Mouse (Mus musculus): ENCODE measurements around the gene Rnf25.

Rnf25 gene

DNA sequence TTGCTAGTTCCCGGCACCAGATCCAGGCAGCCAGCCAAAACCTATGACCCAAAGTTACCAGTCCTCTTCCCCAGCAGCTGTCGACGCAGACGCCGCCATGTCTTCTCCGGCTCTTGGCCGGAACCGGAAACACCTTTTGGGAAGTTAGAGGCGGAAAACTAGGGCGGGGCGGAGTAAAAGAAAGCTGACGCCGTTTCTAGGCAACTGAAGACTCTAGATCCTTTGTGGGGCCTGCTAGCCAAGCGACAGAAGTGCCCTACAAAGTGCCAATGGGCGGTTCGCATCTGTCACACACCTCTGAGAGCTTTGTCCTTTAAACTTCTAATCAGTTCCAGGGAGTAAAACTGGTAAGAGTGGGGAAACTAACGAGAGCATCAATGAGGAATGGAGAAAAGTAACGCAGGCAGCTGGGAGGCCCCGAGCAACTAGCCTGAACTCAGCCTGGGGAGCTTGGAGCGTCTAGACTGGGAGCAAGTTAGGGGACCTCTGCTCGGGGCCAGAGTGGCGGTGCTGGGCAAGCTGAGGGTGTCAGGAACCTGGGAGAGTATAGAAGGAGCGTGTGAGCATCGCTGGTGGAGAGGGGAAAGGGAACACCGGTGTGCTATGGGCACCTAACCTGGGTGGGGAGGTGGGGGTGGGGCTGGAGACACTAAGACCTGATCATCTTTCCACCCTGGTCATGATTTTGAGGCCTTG is at the start of gene Rnf25, which contains the start of gene Stk36:
TSS of gene Rnf25 (minus strand) at position 131 of the 696 bp plus-strand sequence.
TSS of gene Stk36 (plus strand) at position 179 of the 696 bp plus-strand sequence.
- peak; percentile 84 for DNase-seq (ENCODE audit: low spot score)

DNA sequence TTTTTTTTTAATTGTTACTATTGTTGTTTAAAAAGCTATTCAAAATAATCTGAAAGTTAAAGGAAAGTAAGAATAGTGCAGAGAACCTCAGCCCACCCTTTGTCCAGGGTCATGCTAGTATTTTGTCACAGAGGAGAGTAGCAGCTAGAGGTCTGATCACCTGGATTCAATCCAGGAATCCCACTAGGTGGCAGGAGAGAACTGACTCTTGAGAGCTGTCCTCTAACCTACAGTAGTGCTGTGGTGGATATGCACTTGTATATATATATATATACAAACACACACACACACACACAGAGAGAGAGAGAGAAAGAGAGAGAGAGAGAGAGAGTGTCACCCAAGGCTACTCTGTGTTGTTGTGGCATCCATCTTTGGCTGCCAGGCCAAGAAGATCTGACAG is 42.7 kb upstream of the Rnf25 start:
- DNase-seq (ENCODE audit: low spot score) = peak; percentile 28

DNA sequence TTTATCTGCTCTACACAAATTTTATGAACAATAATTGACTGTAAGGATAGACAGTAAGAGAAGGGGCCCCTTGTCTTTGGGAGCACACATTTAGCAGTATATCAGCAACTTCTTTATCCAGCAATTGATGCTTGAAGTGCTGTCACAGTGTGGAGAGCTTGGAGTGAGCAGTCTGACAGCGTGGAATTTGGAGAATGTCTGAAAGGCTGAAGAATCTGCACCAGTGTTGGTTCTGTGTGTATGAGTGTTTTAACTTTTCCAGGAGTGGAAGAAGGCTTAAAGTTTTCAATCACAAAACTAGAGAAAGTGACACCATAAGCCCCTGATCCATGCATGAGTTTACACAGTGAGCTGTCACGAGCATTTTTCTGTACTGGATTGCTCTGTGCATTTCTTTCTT is 42.3 kb upstream of the Rnf25 start:
- DNase-seq (ENCODE audit: low spot score) = no peak

DNA sequence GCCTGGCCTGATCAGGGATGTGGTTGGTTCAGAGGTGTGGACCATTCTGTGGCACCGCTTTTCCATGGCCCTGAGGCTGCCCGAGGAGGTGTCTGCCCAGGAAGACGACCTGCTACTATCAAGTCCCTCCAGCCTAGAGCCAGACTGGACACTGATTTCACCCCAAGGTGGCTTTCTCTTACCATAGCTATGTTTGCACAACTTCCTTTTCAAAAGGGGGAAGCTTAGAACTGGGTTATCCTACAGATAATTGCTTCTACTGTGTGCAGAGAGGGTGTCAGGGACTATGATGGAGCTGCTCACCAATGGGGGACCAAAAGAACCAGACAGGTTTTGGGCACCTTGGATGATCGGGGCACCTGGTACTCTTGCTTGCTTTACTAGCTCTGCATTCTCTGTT is 31.5 kb upstream of the Rnf25 start:
- DNase-seq (ENCODE audit: low spot score) = no peak

DNA sequence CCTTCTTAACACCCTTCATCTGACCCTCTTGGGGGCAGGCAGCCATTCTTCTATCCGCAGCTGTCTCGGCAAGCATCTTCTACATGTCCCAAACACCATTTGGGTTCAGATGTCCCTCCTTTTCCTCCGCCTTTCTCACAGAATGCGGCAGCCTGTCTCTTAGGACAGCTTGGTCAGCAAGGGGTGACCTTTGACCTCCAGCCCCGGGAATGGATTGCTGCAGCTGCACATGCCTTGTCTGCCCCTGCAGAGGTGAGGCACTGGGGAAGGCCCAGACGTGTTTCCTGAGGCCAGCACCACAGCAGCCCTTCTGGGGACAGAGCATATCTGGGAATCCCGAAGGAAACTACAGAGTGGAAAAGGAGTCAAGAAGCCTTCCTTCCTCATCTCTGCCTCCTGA is 26.8 kb upstream of the Rnf25 start:
- peak; percentile 74 for DNase-seq (ENCODE audit: low spot score)

DNA sequence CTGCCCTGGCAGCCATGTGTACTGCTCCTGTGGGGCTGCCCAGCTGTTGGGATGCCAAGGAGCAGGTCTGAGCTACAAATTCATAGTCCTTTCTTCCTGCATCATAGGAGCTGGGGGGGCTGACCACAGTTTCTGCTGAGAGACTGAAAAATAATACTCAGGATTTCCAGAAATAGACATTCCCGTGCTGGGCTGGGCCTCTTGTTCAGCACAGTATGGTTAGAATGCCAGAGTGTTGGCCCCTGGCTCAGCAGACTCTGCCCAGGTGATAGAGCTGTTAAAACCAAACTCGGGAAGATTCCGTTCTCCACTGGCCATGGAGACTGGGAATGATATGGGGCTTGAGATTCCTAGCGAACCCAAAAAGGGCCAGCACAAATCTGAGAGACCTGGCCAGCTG is 24.9 kb upstream of the Rnf25 start:
- no peak for DNase-seq (ENCODE audit: low spot score)

DNA sequence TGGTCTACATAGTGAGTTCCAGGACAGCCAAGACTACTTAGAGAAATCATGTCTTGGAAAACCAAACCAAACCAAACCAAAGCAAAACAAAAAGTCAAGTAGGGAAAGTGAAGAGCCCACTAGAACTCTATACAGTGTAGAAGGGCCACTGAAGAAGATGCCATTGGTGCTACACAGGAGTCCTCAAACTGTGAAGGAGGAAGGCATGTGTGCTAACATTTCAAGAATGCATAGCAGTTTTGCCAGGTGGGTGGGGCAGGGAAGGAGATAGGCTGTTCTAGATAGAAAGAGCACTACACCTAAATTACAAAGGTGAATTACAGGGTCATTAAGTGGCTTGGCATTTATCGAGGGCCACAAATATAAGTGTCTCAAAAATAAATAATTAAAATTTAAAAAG is 23.0 kb upstream of the Rnf25 start:
- DNase-seq (ENCODE audit: low spot score) = no peak

DNA sequence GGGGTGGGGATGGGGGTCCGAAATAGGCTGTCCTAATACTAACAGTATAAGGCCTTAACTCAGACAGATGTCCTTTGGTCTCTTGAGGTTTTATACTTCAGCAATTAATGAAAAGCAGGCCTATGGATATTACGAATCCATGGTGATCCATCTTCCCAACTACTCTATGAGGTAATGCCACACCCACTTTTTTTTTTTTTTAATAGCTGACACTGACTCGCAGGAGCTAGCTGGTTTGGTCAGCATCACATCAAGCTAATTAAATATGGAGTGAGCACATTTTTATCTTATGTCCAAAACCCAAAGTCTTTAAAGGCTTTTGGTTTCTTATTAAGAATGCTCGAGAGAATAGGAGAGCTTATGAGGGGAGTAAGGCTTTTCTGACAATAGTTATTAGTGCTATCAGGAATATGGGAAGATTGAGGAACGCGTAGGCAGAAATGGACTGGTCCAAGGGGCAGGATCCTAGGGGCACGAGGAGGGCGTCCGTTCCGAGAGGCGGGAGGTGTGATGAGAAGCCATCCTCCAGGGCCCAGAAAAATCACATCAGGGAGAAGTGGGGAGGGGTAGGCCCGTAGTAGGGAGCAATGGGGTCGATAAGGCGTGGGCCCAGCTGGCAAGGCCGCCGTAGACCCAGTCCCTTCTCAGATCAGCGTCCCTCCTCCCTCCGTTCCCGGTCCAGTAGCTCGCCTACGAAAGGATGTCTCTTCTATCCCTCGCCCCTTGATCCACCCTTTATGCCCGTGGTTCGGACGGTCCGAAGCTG is 513 bp downstream of the Rnf25 start:
- DNase-seq (ENCODE audit: low spot score) = no peak

DNA sequence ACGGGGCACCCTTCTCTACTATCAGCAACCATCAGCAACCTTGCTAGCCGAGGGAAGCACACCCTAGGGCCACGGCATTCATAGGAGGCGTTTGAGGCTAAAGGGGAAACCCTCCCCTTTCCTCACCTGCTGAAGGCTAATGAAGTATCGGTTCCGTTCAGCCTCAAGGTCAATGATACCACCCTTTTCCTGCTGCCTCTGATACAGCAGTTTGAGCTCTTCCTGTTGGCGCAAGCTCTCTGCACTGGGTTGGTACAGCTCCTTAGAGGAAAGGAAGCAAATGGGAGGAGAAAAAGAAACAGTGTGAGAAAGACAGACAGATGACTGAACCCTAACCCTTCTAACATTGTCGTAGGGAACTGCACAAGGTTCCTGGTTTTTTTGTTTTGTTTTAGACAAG is 6.8 kb downstream of the Rnf25 start:
- no peak for DNase-seq (ENCODE audit: low spot score)

DNA sequence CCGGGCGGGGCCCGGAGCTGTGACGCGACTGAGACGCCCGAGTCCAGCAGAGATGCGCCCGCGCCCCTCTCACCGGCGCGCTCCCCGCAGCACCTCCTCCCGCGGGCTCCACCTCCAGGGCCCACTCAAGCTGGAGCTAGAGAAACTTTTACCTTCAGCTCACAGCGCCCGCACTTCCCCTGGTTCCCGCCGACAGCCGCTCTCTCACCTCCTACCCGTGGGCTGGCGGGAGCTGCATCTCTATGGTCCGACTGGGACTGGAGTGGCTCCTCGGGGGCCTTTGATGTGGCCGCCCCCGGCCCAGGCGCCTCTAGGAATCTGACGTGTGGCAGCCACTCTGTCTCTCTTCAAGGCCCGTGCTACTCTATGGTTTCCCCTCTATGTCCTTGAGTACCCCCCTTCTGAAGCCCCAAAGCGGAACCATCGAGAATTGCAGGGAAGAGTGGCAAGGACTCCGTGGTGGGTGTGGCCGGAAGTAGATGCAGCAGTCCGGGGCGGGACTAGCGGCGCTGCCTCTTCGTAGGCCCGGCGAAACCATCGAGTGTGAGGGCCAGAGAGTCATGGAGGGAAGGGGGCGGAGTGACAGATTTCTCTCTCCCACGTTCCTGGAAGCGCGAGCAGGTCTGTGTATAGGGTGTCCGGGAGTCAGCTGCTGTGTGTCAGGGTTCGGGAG is 13.3 kb downstream of the Rnf25 start, which contains the start of the genes Zfp142 and Bcs1l:
TSS of gene Zfp142 (minus strand) at position 474 of the 673 bp plus-strand sequence.
TSS of gene Bcs1l (plus strand) at position 517 of the 673 bp plus-strand sequence.
- DNase-seq (ENCODE audit: low spot score) = peak; percentile 99

DNA sequence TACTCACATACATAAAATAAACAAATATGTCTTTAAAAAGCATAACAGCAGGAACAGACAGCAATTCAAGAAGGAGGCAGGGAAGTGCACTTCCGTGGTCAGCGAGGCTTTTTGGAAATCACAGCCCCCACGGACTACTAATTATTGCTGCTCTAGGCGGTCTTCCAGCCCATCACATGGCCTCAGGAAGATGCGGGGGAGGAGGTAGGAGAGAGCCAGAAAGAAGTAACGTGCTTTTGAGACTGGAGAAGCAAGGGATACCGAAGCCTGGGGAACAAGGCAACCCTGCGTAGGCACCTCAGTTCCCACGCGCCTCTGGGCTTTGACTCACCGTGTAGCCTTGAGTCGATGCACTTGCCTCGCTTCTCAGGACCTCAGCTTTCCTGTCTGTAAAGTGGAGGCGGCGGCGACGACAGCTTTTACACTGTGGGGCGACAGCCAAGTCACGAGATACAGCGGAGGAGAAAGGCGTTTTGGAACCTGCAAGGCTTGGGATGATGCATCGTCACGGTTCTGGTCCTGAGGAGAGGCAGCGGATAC is 13.9 kb downstream of the Rnf25 start:
- DNase-seq (ENCODE audit: low spot score) = no peak

DNA sequence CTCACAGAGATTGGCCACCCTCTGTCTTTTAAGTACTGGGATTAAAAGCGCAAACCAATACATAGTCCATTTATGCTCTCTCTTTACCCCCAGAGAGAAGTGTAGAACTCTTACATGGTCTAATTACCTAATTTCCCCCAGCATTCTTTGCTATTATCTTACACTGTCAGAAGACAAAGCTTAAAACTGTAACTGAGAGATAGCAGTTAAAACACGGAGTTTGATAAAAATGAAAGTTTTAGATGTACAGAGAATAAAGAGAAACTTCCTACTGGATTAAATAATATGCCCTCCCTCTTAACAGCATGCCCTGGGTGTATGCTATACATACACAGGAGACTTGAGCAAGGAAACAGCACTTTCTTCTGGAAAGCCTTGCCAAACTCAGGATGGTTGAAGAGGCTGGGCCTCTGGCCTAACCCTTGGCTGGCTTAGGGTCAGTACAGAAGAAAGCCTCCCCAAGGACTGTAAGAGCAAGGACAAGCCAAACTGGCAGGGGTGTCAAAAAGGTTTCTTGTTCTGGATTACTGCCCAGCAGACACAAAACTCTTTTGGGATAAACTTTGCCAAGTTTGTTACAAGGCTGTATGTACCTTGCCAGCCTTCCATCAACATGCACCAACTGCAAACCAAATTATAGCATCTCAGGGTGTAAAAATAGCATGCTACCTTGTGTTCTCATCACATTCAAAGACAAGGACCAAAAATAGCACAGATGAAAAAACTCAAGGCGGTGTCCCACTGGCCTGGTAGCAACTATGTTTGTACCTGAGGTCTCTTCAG is 16.4 kb downstream of the Rnf25 start:
- DNase-seq (ENCODE audit: low spot score) = no peak

DNA sequence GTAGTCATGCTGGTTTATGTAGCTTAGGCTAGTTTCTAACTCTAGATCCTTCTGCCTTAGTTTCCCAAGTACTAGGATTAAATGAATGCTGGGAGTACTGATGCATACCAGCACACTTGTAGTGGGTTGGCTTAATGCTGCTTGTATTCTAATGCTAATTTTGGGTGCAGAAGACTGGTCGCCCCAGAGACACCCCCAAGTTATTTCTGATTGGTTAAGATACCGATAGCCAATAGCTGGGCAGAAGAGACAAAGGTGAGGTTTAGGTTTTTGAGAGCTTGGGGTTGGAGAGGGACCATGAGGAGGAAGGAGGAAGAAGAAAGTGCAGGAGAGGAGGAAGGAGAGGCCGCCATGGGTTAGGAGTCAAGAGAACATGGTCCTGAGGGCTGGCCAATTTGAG is 18.6 kb downstream of the Rnf25 start:
- DNase-seq (ENCODE audit: low spot score) = no peak

DNA sequence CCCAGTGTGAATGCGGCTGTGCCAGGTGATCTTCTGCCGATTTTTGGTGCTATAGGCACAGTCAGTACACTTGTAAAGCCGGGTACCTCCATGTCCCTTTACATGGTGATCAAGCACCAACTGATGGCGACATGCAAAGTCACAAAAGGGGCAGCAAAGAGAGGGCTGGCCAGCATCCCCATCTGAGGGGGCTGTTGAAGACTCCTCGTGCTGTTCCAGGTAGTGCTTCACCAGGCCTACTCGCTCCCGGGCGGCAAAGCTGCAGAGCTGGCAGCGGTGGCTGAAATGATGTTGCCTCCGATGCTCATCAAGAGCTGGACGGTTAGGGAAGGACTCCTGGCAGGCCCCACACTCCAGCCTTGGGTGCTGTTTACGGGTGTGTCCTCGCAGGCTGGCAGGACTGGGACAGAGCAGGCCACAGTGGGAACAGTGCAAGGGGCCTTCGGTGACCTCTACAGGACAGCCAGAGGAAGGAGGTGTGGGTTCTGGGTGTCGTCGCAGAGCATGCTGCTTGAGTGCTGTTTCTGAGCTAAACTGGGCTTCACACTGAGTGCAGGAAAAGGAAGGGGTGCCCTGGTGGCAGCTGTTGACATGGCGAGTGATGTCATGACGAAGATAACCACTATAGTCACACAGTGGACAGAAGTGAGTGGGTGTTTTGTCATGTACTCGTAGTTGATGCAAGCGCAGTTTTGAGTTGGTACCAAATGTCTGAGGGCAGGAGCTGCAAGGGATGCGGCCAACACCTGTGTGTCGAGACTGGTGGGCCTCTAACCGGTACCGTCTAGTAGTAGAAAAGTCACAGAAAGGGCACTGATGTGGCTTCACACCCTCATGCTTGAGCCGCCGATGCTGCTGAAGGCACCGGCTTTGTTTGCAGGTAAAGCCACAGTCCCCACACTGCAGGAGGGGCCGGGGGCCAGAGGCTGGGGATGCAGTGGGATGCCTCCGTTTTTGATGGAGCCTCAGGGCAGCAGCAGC is 31.2 kb downstream of the Rnf25 start:
- DNase-seq (ENCODE audit: low spot score) = no peak

DNA sequence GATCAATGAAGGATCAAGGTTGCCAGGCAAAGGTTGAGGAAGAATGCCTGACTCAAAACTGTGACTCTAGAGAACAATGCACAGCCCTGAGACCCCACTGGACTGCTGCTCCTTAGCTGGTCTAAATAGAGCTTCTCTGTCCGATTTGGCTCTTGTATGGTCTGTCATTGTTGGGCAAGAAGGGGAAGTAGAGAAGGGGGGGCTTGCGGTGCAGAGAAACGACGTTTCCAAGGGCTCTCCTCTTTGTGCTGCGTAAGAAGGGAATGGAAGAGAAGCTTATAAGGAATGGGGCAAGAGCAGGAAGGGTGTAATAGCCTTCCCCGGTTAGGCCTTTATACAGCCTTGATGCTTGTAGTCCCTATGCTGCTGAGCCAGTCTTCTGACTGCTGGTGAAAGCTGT is 35.4 kb downstream of the Rnf25 start:
- DNase-seq (ENCODE audit: low spot score) = no peak

DNA sequence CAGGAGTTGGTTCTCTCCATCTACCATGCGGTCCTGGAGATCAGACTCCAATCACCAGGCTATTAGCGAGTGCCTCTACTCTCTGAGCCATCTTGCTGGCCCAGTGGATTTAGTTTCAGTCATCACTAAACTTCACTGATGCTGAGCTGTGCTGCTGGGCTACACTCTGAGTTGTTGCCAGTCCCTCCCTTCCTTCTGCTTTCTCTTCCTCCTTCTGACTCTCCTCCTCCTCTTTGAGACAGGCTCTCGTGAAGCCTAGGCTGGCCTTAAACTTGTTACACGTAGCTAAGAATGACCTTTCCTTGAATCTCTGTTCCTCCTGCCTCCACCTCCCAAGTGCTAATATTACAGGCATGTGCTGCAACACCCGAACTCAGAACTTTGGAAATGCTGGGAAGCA is 42.1 kb downstream of the Rnf25 start:
- DNase-seq (ENCODE audit: low spot score) = no peak

DNA sequence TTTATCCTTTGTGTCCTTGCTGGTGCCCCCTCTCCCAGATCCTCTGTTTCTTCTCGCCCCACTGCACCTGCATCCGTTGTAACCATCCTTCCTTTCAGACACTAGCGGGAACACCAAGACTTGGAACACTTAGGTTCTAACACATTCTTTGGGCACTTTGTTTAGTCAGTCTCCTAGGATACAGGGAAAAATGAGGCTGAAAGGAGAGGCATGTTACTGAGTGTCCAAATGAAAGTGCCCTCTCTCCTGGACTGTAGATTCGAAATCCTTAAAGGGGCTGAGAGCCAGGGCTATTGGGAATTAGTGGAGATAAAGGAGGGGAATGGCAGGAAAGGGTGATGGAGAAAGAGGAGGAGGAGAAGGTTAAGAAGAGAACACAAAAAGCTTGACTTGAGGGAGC is 57.0 kb downstream of the Rnf25 start, which contains the start of gene Usp37:
TSS of gene Usp37 (minus strand) at position 101 of the 400 bp plus-strand sequence.
- no peak for DNase-seq (ENCODE audit: low spot score)
